Mouse (Mus musculus) neural tube, embryonic 14.5 days (tissue): Measurements from ENCODE around the gene Ciita. TPM values are rescaled to one million over a fixed set of nuclear protein-coding genes. Genes with fewer than 3 reads are reported as not detected.

Experiments
- ATAC-seq: fragments of 200-750 bp; cut with Nextera tagmentation; 2 replicates; pipeline ENCODE4 v1.8.0; 2017; ENCODE audit warnings: low read depth, mild to moderate bottlenecking, moderate TSS enrichment, moderate library complexity
- H3K27ac ChIP-seq: fragments of 300-500 bp; sonication (generic); 2 replicates; pipeline ENCODE4 v1.5.1; 2014; ENCODE audit warnings: low read depth, mild to moderate bottlenecking, control low read depth, low read length, moderate library complexity, mixed read lengths
- H3K27me3 ChIP-seq: fragments of 300-500 bp; sonication (generic); 2 replicates; pipeline ENCODE4 v1.6.1; 2014; ENCODE audit warnings: low read length; ENCODE audit not compliant: control insufficient read depth, insufficient read depth
- H3K36me3 ChIP-seq: fragments of 300-500 bp; sonication (generic); 2 replicates; pipeline ENCODE4 v1.6.1; 2014; ENCODE audit warnings: low read length, mixed read lengths; ENCODE audit not compliant: control insufficient read depth, insufficient read depth
- H3K4me1 ChIP-seq: fragments of 300-500 bp; sonication (generic); 2 replicates; pipeline ENCODE4 v1.6.1; 2014; ENCODE audit warnings: low read length; ENCODE audit not compliant: control insufficient read depth, insufficient read depth
- H3K4me2 ChIP-seq: fragments of 300-500 bp; sonication (generic); 2 replicates; pipeline ENCODE4 v1.6.1; 2014; ENCODE audit warnings: mild to moderate bottlenecking, low read depth, low read length, control low read depth
- H3K4me3 ChIP-seq: fragments of 300-500 bp; sonication (generic); 2 replicates; pipeline ENCODE4 v1.5.1; 2014; ENCODE audit warnings: low read depth, low read length, control low read depth, mixed read lengths
- H3K9ac ChIP-seq: fragments of 300-500 bp; sonication (generic); replicated peaks from 2 replicates; pipeline ENCODE4 v1.6.1; 2014; ENCODE audit warnings: low read depth, mild to moderate bottlenecking, control low read depth, low read length, mixed read lengths
- H3K9me3 ChIP-seq: fragments of 300-500 bp; sonication (generic); 2 replicates; pipeline ENCODE4 v1.6.1; 2016; ENCODE audit warnings: low read length; ENCODE audit not compliant: control insufficient read depth
- WGBS: fragments of 180-500 bp; shearing (Covaris S2); extraction: QIAGEN DNeasy Blood & Tissue Kit; methylation state at CpG from one replicate; pipeline ENCODE4 v1.1.7; 2014; 5-methylcytosine and 5-hydroxymethylcytosine counted together
- polyA plus RNA-seq: library from polyadenylated mRNA; unstranded; fragments of >200 nt; fragmentation: Nextera tagmentation; extraction: Ambion mirVana; gene quantifications from 2 replicates; pipeline ENCODE4 v1.2.1, GENCODE M21; 2014

The Ciita gene
- polyA plus RNA-seq, 1 experiment from 2014 or later = 1.1 TPM

GRCm38 (mm10) chr16:10498096-10498602, 18.3 kb downstream of the Ciita start:
- H3K9ac ChIP-seq = no peak overlapping the region
- no peak for ATAC-seq
- H3K4me1 ChIP-seq = no peaks in the 10 kb centered on the region
- no peaks in the 10 kb centered on the region for H3K36me3 ChIP-seq
- H3K27me3 ChIP-seq = no peaks in the 10 kb centered on the region
- no peak overlapping the region for H3K27ac ChIP-seq
- 72% methylated on average over 5 of the region's 5 CpGs for WGBS
- H3K4me2 ChIP-seq = no peak overlapping the region
- no peaks in the 10 kb centered on the region for H3K9me3 ChIP-seq
- no peak overlapping the region for H3K4me3 ChIP-seq

- Histone ChIP-seq H3K4me3 (no peak overlapping the region), H3K27ac (no peak overlapping the region), H3K27me3 (no peaks in the 10 kb centered on the region), H3K9ac (no peak overlapping the region), H3K36me3 (no peaks in the 10 kb centered on the region), H3K9me3 (no peaks in the 10 kb centered on the region), H3K4me1 (no peaks in the 10 kb centered on the region), H3K4me2 (no peak overlapping the region)
- ATAC-seq = no peak
- WGBS = 69% methylated on average over 1 of the region's 1 CpGs
Measured at GRCm38 (mm10) chr16:10499122-10499521, 19.3 kb downstream of the Ciita start.

GRCm38 (mm10) chr16:10501865-10502264, 22.0 kb downstream of the Ciita start:
- no peaks in the 10 kb centered on the region for H3K9me3 ChIP-seq
- no peaks in the 10 kb centered on the region for H3K36me3 ChIP-seq
- no peak overlapping the region for H3K4me3 ChIP-seq
- H3K9ac ChIP-seq = no peak overlapping the region
- no peak overlapping the region for H3K4me2 ChIP-seq
- no peaks in the 10 kb centered on the region for H3K27me3 ChIP-seq
- WGBS = 13% methylated on average over 8 of the region's 8 CpGs
- no peaks in the 10 kb centered on the region for H3K4me1 ChIP-seq
- no peak for ATAC-seq
- no peak overlapping the region for H3K27ac ChIP-seq

GRCm38 (mm10) chr16:10503058-10503457, 23.2 kb downstream of the Ciita start:
- Histone ChIP-seq H3K4me2 (no peak overlapping the region), H3K27me3 (no peaks in the 10 kb centered on the region), H3K4me3 (no peak overlapping the region), H3K4me1 (no peaks in the 10 kb centered on the region), H3K27ac (no peak overlapping the region), H3K36me3 (no peaks in the 10 kb centered on the region), H3K9ac (no peak overlapping the region), H3K9me3 (no peaks in the 10 kb centered on the region)
- WGBS = 81% methylated on average over 2 of the region's 2 CpGs
- ATAC-seq = no peak

GRCm38 (mm10) chr16:10507445-10507844, 27.6 kb downstream of the Ciita start:
- WGBS = 53% methylated on average over 4 of the region's 4 CpGs
- H3K9me3 ChIP-seq = no peaks in the 10 kb centered on the region
- no peak overlapping the region for H3K4me2 ChIP-seq
- H3K36me3 ChIP-seq = no peaks in the 10 kb centered on the region
- ATAC-seq = no peak
- no peaks in the 10 kb centered on the region for H3K27me3 ChIP-seq
- no peaks in the 10 kb centered on the region for H3K4me1 ChIP-seq
- H3K4me3 ChIP-seq = no peak overlapping the region
- no peak overlapping the region for H3K9ac ChIP-seq
- no peak overlapping the region for H3K27ac ChIP-seq

- Histone ChIP-seq H3K4me1 (no peaks in the 10 kb centered on the region), H3K27me3 (no peaks in the 10 kb centered on the region)
Measured at GRCm38 (mm10) chr16:10508691-10509090, 28.8 kb downstream of the Ciita start.

GRCm38 (mm10) chr16:10510477-10511133, 30.7 kb downstream of the Ciita start:
- no peak overlapping the region for H3K9ac ChIP-seq
- 63% methylated on average over 14 of the region's 14 CpGs for WGBS
- no peak overlapping the region for H3K27ac ChIP-seq
- H3K36me3 ChIP-seq = no peaks in the 10 kb centered on the region
- H3K27me3 ChIP-seq = no peaks in the 10 kb centered on the region
- no peak overlapping the region for H3K4me3 ChIP-seq
- no peak overlapping the region for H3K4me2 ChIP-seq
- H3K4me1 ChIP-seq = no peaks in the 10 kb centered on the region
- ATAC-seq = no peak
- no peaks in the 10 kb centered on the region for H3K9me3 ChIP-seq

More at GRCm38 (mm10) chr16:10508691-10509090, 28.8 kb downstream of the Ciita start:
- H3K9ac ChIP-seq = no peak overlapping the region
- H3K36me3 ChIP-seq = no peaks in the 10 kb centered on the region
- no peak overlapping the region for H3K27ac ChIP-seq
- H3K9me3 ChIP-seq = no peaks in the 10 kb centered on the region
- H3K4me2 ChIP-seq = no peak overlapping the region
- H3K4me3 ChIP-seq = no peak overlapping the region
- ATAC-seq = no peak
- 78% methylated on average over 6 of the region's 6 CpGs for WGBS

- no peak for ATAC-seq
- WGBS = 86% methylated on average over 12 of the region's 12 CpGs
- Histone ChIP-seq H3K9me3 (no peaks in the 10 kb centered on the region), H3K9ac (no peak overlapping the region), H3K4me1 (no peaks in the 10 kb centered on the region), H3K4me2 (no peak overlapping the region), H3K27ac (no peak overlapping the region), H3K36me3 (no peaks in the 10 kb centered on the region), H3K27me3 (no peaks in the 10 kb centered on the region), H3K4me3 (no peak overlapping the region)
Measured at GRCm38 (mm10) chr16:10511134-10511520, 31.3 kb downstream of the Ciita start.

GRCm38 (mm10) chr16:10515953-10516572, 36.2 kb downstream of the Ciita start:
- no peak overlapping the region for H3K4me3 ChIP-seq
- H3K9me3 ChIP-seq = no peaks in the 10 kb centered on the region
- H3K4me1 ChIP-seq = no peaks in the 10 kb centered on the region
- H3K4me2 ChIP-seq = no peak overlapping the region
- no peaks in the 10 kb centered on the region for H3K27me3 ChIP-seq
- no peak overlapping the region for H3K27ac ChIP-seq
- H3K36me3 ChIP-seq = no peaks in the 10 kb centered on the region
- ATAC-seq = no peak
- WGBS = 92% methylated on average over 12 of the region's 12 CpGs
- no peak overlapping the region for H3K9ac ChIP-seq
